In the genomic region with DNA sequence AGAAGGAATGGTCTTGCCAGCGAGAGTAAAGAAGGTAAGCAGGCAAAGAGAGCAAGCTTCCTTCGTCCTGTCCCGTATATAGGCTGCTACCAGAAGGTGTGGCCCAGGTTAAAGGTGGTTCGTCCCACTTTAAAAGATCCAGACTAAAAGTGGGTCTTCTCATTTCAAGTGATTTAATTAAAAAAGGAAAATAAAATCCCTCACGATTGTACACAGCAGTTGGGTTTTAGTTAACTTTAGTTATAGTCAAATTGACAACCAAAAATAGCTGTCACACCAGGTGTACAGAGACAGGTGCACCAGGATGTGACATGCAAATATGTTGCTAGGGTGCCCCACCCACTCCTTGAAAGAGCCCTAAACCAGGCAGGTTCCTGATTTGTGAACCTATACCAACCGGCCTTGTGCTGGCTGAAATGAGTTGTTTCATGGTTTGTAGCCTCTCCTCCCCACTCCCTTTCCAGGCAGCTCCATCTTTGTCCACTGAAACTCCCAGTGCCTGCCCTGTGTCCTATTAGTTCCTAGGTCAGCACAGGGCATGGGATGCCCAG, we compare ENCODE assay signal across 23 mouse cellular contexts. TPM values are rescaled to one million over a fixed set of nuclear protein-coding genes. Genes with fewer than 3 reads are reported as not detected.
DNase-seq lines count a peak whose midpoint lies in the region; ATAC-seq and TF ChIP-seq lines count a peak whose summit lies in the region.
"Had no signal": no experiment of that assay in that cellular context is flagged by ENCODE, and none has a peak within 500 bp of the region (broad histone marks: within the 10 kb centered on the region; RNA-seq: fewer than 3 reads in every experiment).

No protein-coding gene starts in this region.

- H3K9ac ChIP-seq in CH12.LX (ENCODE audit: insufficient read depth, low read depth) = no peak overlapping the region
- no peak overlapping the region for H3K9ac ChIP-seq in intestine, postnatal 0 days (ENCODE audit: low read depth, low read length)
- no peak overlapping the region for H3K9ac ChIP-seq in hindbrain, embryonic 11.5 days (ENCODE audit: low read depth, low read length)
- H3K9ac ChIP-seq: forebrain, embryonic 13.5 days; forebrain, postnatal 0 days; heart, embryonic 15.5 days; hindbrain, embryonic 14.5 days had no signal

- peak; percentile 32; the same call in 1 of the 2 replicates for TF ChIP-seq EP300 in CH12.LX (IDR thresholded peaks at IDR 0.05; ENCODE audit: low read length)

- no peaks in the 10 kb centered on the region for H3K27me3 ChIP-seq in CH12.LX (replicated peaks)
- H3K27me3 ChIP-seq in intestine, postnatal 0 days (replicated peaks; ENCODE audit: control insufficient read depth, insufficient read depth, low read length) = no peaks in the 10 kb centered on the region
- H3K27me3 ChIP-seq in hindbrain, embryonic 11.5 days (ENCODE audit: control insufficient read depth, insufficient read depth, low read length) = no peaks in the 10 kb centered on the region
- H3K27me3 ChIP-seq: forebrain, embryonic 13.5 days; heart, embryonic 15.5 days had no signal

- peaks cover 6% of the 10 kb centered on the region for H3K9me3 ChIP-seq in CH12.LX (replicated peaks; ENCODE audit: low read length)
- no peaks in the 10 kb centered on the region for H3K9me3 ChIP-seq in intestine, postnatal 0 days (ENCODE audit: control insufficient read depth)
- no peaks in the 10 kb centered on the region for H3K9me3 ChIP-seq in hindbrain, embryonic 11.5 days (ENCODE audit: control insufficient read depth, low read length)
- H3K9me3 ChIP-seq: forebrain, embryonic 13.5 days; heart, embryonic 15.5 days had no signal

- peaks cover 5 to 40% of the 10 kb centered on the region in 2 experiments for H3K4me1 ChIP-seq in CH12.LX (ENCODE audit: control insufficient read depth in 1 of 2, insufficient read depth in 2 of 2)
- H3K4me1 ChIP-seq in intestine, postnatal 0 days (replicated peaks; ENCODE audit: control insufficient read depth, insufficient read depth, low read length) = no peaks in the 10 kb centered on the region
- H3K4me1 ChIP-seq in hindbrain, embryonic 11.5 days (replicated peaks; ENCODE audit: control insufficient read depth, insufficient read depth, low read length) = no peaks in the 10 kb centered on the region
- H3K4me1 ChIP-seq: forebrain, embryonic 13.5 days; heart, embryonic 15.5 days had no signal

- in situ Hi-C loops in CH12.LX (cut with MboI; ENCODE audit: low pct_ligation_motif_present, low pct_unique_long_range_greater_than_20kb, low sequenced_read_pairs) = no loop called here

- 54% methylated on average over 6 of the region's 6 CpGs for WGBS in intestine, postnatal 0 days
- WGBS in hindbrain, embryonic 11.5 days = 83% methylated on average over 6 of the region's 6 CpGs

- TF ChIP-seq POLR2A in CH12.LX (IDR thresholded peaks at IDR 0.05; ENCODE audit: low read depth, low read length) = no peak

- no peak overlapping the region for H3K4me2 ChIP-seq in CH12.LX (ENCODE audit: insufficient read depth, low read depth, poor library complexity, severe bottlenecking)
- H3K4me2 ChIP-seq in intestine, postnatal 0 days (replicated peaks; ENCODE audit: low read depth) = no peak overlapping the region
- H3K4me2 ChIP-seq in hindbrain, embryonic 11.5 days (replicated peaks; ENCODE audit: low read depth, low read length) = no peak overlapping the region
- H3K4me2 ChIP-seq: forebrain, embryonic 13.5 days; heart, embryonic 11.5 days; heart, embryonic 15.5 days; hindbrain, embryonic 14.5 days had no signal

- no peak for TF ChIP-seq RAD21 in CH12.LX (IDR thresholded peaks at IDR 0.05; ENCODE audit: low read depth, low read length)

- peak; percentile 62 for ATAC-seq in intestine, postnatal 0 days
- ATAC-seq in hindbrain, embryonic 11.5 days (ENCODE audit: low FRiP score) = no peak
- ATAC-seq: CD4-positive, CD25-positive, alpha-beta regulatory T cell, adult 4 months; forebrain, embryonic 13.5 days; forebrain, postnatal 0 days had no signal

- no peaks in the 10 kb centered on the region; the same call in 1 of the 2 replicates for H3K79me2 ChIP-seq in CH12.LX (replicated peaks; ENCODE audit: control insufficient read depth, extremely low read depth, insufficient read depth, poor library complexity, severe bottlenecking)

- dilution Hi-C loops in CH12.LX (cut with MboI; ENCODE audit: extremely low pct_ligation_motif_present, extremely low pct_unique_long_range_greater_than_20kb, low sequenced_read_pairs) = no loop called here

- peaks cover 27 to 42% of the 10 kb centered on the region in 2 experiments for H3K36me3 ChIP-seq in CH12.LX (replicated peaks in 1 of 2; ENCODE audit: control insufficient read depth in 1 of 2, insufficient read depth in 1 of 2, low read length in 1 of 2)
- H3K36me3 ChIP-seq in intestine, postnatal 0 days (ENCODE audit: control insufficient read depth, insufficient read depth) = peaks cover 41% of the 10 kb centered on the region
- H3K36me3 ChIP-seq in hindbrain, embryonic 11.5 days (ENCODE audit: control insufficient read depth, insufficient read depth, low read length) = no peaks in the 10 kb centered on the region

- H3K27ac ChIP-seq in CH12.LX (ENCODE audit: insufficient read depth, low read depth) = no peak overlapping the region
- H3K27ac ChIP-seq in intestine, postnatal 0 days (ENCODE audit: low read depth, low read length) = peak overlapping the region; percentile 3; the same call in 1 of the 2 replicates
- no peak overlapping the region for H3K27ac ChIP-seq in hindbrain, embryonic 11.5 days (ENCODE audit: low read depth, low read length)
- H3K27ac ChIP-seq: embryonic facial prominence, embryonic 10.5 days; forebrain, embryonic 13.5 days; heart, adult 2 months; heart, embryonic 15.5 days; hindbrain, embryonic 14.5 days had no signal

- H3K4me3 ChIP-seq in CH12.LX (replicated peaks in 1 of 3; ENCODE audit: low read depth in 2 of 3, low read length in 2 of 3, poor library complexity in 1 of 3) = no peak overlapping the region
- no peak overlapping the region for H3K4me3 ChIP-seq in intestine, postnatal 0 days (ENCODE audit: low read depth, low read length)
- no peak overlapping the region for H3K4me3 ChIP-seq in hindbrain, embryonic 11.5 days (ENCODE audit: low read depth, low read length)
- H3K4me3 ChIP-seq: embryonic facial prominence, embryonic 10.5 days; forebrain, embryonic 13.5 days; heart, adult 2 months; heart, embryonic 15.5 days had no signal

- TF ChIP-seq CTCF in CH12.LX (conservative IDR thresholded peaks at IDR 0.05 in 1 of 2, IDR thresholded peaks at IDR 0.05 in 1 of 2; ENCODE audit: low read depth in 2 of 2, low read length in 2 of 2) = no peak
- no peak for TF ChIP-seq CTCF in intestine, postnatal 0 days (IDR thresholded peaks at IDR 0.05; ENCODE audit: low read depth)

- DNase-seq in A20 (ENCODE audit: low read depth, low spot score) (peak; percentile 94), CH12.LX (ENCODE audit: extremely low read depth) (peak; percentile 56)
- peak; percentile 84 to 88 for DNase-seq in spleen, postnatal 36 days (ENCODE audit: low spot score in 2 of 2)
- DNase-seq in adrenal gland, postnatal 25 days = no peak
- no peak for DNase-seq in hindbrain, embryonic 11.5 days (ENCODE audit: low spot score)
- DNase-seq in urinary bladder, postnatal 14 days (ENCODE audit: low spot score) = no peak
- DNase-seq: adrenal gland, postnatal 10 days; cerebellum, adult 18-20 months; cerebellum, adult 9-11 months; cerebellum, postnatal 36 days; forebrain, postnatal 0 days; gastrocnemius, postnatal 14 days; heart, adult 2 months; heart, postnatal 14 days had no signal

TF ChIP-seq in CH12.LX, 34 proteins besides CTCF, POLR2A, EP300 and RAD21:
- TF ChIP-seq ZMIZ1 (IDR thresholded peaks at IDR 0.05; ENCODE audit: low read depth, low read length) (peak; percentile 0; the same call in 1 of the 2 replicates), TCF12 (IDR thresholded peaks at IDR 0.05; ENCODE audit: low read depth, low read length) (0 out of 2 replicates have a peak, but pooled peaks have one; percentile 21), MAZ (IDR thresholded peaks at IDR 0.05; ENCODE audit: low read depth, low read length) (no peak), ELF1 (IDR thresholded peaks at IDR 0.05; ENCODE audit: low read depth, low read length) (0 out of 2 replicates have a peak, but pooled peaks have one; percentile 22)

RNA-seq across cellular contexts. Expression of a gene that starts 14.4 kb away (rescaled TPM):
- total RNA-seq in CH12.LX (2012; rRNA removed) = 0.08 TPM in 1 of 2 replicates, not detected in the other
- not detected in 2 replicates for total RNA-seq in CH12.LX (2014; rRNA removed)
- not detected in 2 replicates for polyA plus RNA-seq in CH12.LX (2012; ENCODE audit: insufficient read length, low read depth)
- 10.6 and 11.2 TPM in 2 replicates for polyA plus RNA-seq in intestine, postnatal 0 days (2015; fragmentation: Nextera tagmentation; extraction: Ambion mirVana)
- 0.76 TPM in 1 of 2 replicates, not detected in the other for total RNA-seq in adrenal gland, postnatal 25 days (2021)
- polyA plus RNA-seq in hindbrain, embryonic 11.5 days (2014; fragmentation: Nextera tagmentation; extraction: Ambion mirVana) = 2.3 and 2.9 TPM in 2 replicates
- total RNA-seq: hematopoietic stem cell, adult 5-6 weeks; MEL had no signal
- polyA plus RNA-seq: CD4-positive, CD25-positive, alpha-beta regulatory T cell, adult 4 months had no signal

RNA-seq across cellular contexts. Expression of a gene that starts 36.0 kb away (rescaled TPM):
- total RNA-seq in CH12.LX (2012; rRNA removed) (19.7 and 28.5 TPM in 2 replicates), CH12.LX (2014; rRNA removed) (10.4 and 11.6 TPM in 2 replicates)
- polyA plus RNA-seq in CH12.LX (2012; ENCODE audit: insufficient read length, low read depth) = 58.2 and 68.2 TPM in 2 replicates
- polyA plus RNA-seq in intestine, postnatal 0 days (2015; fragmentation: Nextera tagmentation; extraction: Ambion mirVana) = 68.5 and 83.0 TPM in 2 replicates
- 3.7 and 5.0 TPM in 2 replicates for total RNA-seq in adrenal gland, postnatal 25 days (2021)
- 12.1 and 13.9 TPM in 2 replicates for polyA plus RNA-seq in hindbrain, embryonic 11.5 days (2014; fragmentation: Nextera tagmentation; extraction: Ambion mirVana)
- total RNA-seq: MEL had no signal

Comparison
In these comparisons a context has a peak if more than half of its experiments do, and no peak if none do; other contexts are left out.
1. DNase-seq: peak in A20 (single experiment), CH12.LX (single experiment) and spleen, postnatal 36 days (2 of 2); none in adrenal gland, postnatal 25 days (single experiment), hindbrain, embryonic 11.5 days (single experiment) and urinary bladder, postnatal 14 days (single experiment).